8 mouse cellular contexts compared by ENCODE assay signal in the genomic region with DNA sequence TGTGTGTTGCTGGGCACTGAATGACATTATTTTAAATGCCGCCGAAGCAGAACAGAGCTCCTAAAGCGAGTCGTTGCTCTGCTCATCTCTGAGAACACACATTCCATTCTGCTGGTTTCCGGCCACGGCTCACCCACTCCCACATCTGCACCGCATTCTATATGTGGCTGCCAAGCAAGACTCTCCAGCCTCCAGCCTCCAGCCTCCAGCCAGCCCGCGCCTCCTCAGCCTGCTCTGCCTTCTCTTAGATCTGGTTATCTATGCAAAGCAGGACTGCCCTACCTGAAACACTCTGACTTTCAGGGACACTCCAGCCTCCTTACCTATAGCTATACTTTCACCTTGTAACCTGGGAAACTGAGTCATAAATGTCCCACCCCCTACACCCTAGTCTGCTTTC. TPM values are rescaled to one million over a fixed set of nuclear protein-coding genes. Genes with fewer than 3 reads are reported as not detected.
DNase-seq lines count a peak whose midpoint lies in the region; ATAC-seq and TF ChIP-seq lines count a peak whose summit lies in the region.

No protein-coding gene starts in this region.

- H3K36me3 ChIP-seq in midbrain, postnatal 0 days (ENCODE audit: insufficient read depth, low read length): no peaks in the 10 kb centered on the region
- no peaks in the 10 kb centered on the region for H3K36me3 ChIP-seq in midbrain, embryonic 11.5 days (ENCODE audit: control insufficient read depth, insufficient read depth, low read length)
- no peaks in the 10 kb centered on the region for H3K36me3 ChIP-seq in intestine, embryonic 14.5 days (ENCODE audit: control insufficient read depth, insufficient read depth, low read length)
- H3K36me3 ChIP-seq in hindbrain, postnatal 0 days (ENCODE audit: insufficient read depth, low read length): no peaks in the 10 kb centered on the region

- DNase-seq in heart, adult 11 months: peak; percentile 90
- no peak for DNase-seq in heart, postnatal 14 days
- DNase-seq in midbrain, postnatal 0 days (ENCODE audit: low spot score): no peak
- DNase-seq in midbrain, embryonic 11.5 days (ENCODE audit: low spot score, missing footprints): no peak
- DNase-seq in intestine, embryonic 14.5 days (ENCODE audit: low spot score): peak; percentile 53
- DNase-seq in right cerebral cortex, postnatal 36 days (ENCODE audit: low spot score in 2 of 2): peak; percentile 43 to 69
- no peak for DNase-seq in gastrocnemius, postnatal 14 days
- DNase-seq in hindbrain, postnatal 0 days (ENCODE audit: low spot score): no peak

- no peaks in the 10 kb centered on the region for H3K4me1 ChIP-seq in midbrain, postnatal 0 days (ENCODE audit: insufficient read depth, low read length)
- H3K4me1 ChIP-seq in midbrain, embryonic 11.5 days (ENCODE audit: control insufficient read depth, insufficient read depth, low read length): no peaks in the 10 kb centered on the region
- H3K4me1 ChIP-seq in intestine, embryonic 14.5 days (replicated peaks; ENCODE audit: control insufficient read depth, insufficient read depth, low read length): no peaks in the 10 kb centered on the region; the same call in 1 of the 2 replicates
- H3K4me1 ChIP-seq in hindbrain, postnatal 0 days (ENCODE audit: insufficient read depth, low read length): no peaks in the 10 kb centered on the region

- no peak for TF ChIP-seq CTCF in midbrain, postnatal 0 days (IDR thresholded peaks at IDR 0.05)
- TF ChIP-seq CTCF in hindbrain, postnatal 0 days (IDR thresholded peaks at IDR 0.05; ENCODE audit: low read depth): no peak

- H3K27me3 ChIP-seq in midbrain, postnatal 0 days (ENCODE audit: insufficient read depth, low read length): no peaks in the 10 kb centered on the region
- no peaks in the 10 kb centered on the region for H3K27me3 ChIP-seq in midbrain, embryonic 11.5 days (ENCODE audit: control insufficient read depth, insufficient read depth, low read length)
- H3K27me3 ChIP-seq in intestine, embryonic 14.5 days (replicated peaks; ENCODE audit: control insufficient read depth, insufficient read depth, low read length): no peaks in the 10 kb centered on the region
- no peaks in the 10 kb centered on the region for H3K27me3 ChIP-seq in hindbrain, postnatal 0 days (ENCODE audit: insufficient read depth, low read length)

- 59% methylated on average over 9 of the region's 9 CpGs for WGBS in midbrain, postnatal 0 days
- 79% methylated on average over 9 of the region's 9 CpGs for WGBS in midbrain, embryonic 11.5 days
- WGBS in intestine, embryonic 14.5 days: 51% methylated on average over 9 of the region's 9 CpGs
- 58% methylated on average over 9 of the region's 9 CpGs for WGBS in hindbrain, postnatal 0 days

- no peak overlapping the region for H3K4me3 ChIP-seq in midbrain, postnatal 0 days (ENCODE audit: low read depth, low read length)
- no peak overlapping the region for H3K4me3 ChIP-seq in midbrain, embryonic 11.5 days (ENCODE audit: low read depth, low read length)
- H3K4me3 ChIP-seq in intestine, embryonic 14.5 days (ENCODE audit: low read depth, low read length): no peak overlapping the region
- no peak overlapping the region for H3K4me3 ChIP-seq in hindbrain, postnatal 0 days (ENCODE audit: low read length)

- H3K9me3 ChIP-seq in midbrain, postnatal 0 days (ENCODE audit: low read length): no peaks in the 10 kb centered on the region
- H3K9me3 ChIP-seq in midbrain, embryonic 11.5 days (ENCODE audit: control insufficient read depth, low read length): no peaks in the 10 kb centered on the region
- no peaks in the 10 kb centered on the region for H3K9me3 ChIP-seq in intestine, embryonic 14.5 days (ENCODE audit: control insufficient read depth, low read length)
- H3K9me3 ChIP-seq in hindbrain, postnatal 0 days (ENCODE audit: low read length): no peaks in the 10 kb centered on the region

- H3K4me2 ChIP-seq in midbrain, postnatal 0 days (ENCODE audit: low read depth, low read length, poor library complexity, severe bottlenecking): no peak overlapping the region
- no peak overlapping the region for H3K4me2 ChIP-seq in midbrain, embryonic 11.5 days
- no peak overlapping the region for H3K4me2 ChIP-seq in intestine, embryonic 14.5 days (ENCODE audit: low read length)
- H3K4me2 ChIP-seq in hindbrain, postnatal 0 days (ENCODE audit: low read depth, low read length): no peak overlapping the region

- intact Hi-C loops in heart, postnatal 14 days (cut with DNase I): no loop called here
- intact Hi-C loops in gastrocnemius, postnatal 14 days (cut with DNase I; ENCODE audit: low total_unique reads): no loop called here

- no peak overlapping the region for H3K9ac ChIP-seq in midbrain, postnatal 0 days (replicated peaks; ENCODE audit: low read length, poor library complexity, severe bottlenecking)
- H3K9ac ChIP-seq in midbrain, embryonic 11.5 days (ENCODE audit: low read length): no peak overlapping the region
- H3K9ac ChIP-seq in intestine, embryonic 14.5 days (ENCODE audit: low read length): no peak overlapping the region
- H3K9ac ChIP-seq in hindbrain, postnatal 0 days (replicated peaks; ENCODE audit: low read length): no peak overlapping the region

- no peak overlapping the region for H3K27ac ChIP-seq in midbrain, postnatal 0 days (ENCODE audit: low read depth, low read length)
- no peak overlapping the region for H3K27ac ChIP-seq in midbrain, embryonic 11.5 days (ENCODE audit: low read depth, low read length)
- peak overlapping the region; percentile 12; the same call in 1 of the 2 replicates for H3K27ac ChIP-seq in intestine, embryonic 14.5 days (ENCODE audit: low read depth)
- no peak overlapping the region for H3K27ac ChIP-seq in hindbrain, postnatal 0 days

- ATAC-seq in midbrain, postnatal 0 days (ENCODE audit: low FRiP score): peak; percentile 20; the same call in 1 of the 2 replicates
- ATAC-seq in midbrain, embryonic 11.5 days (ENCODE audit: low FRiP score): no peak
- peak; percentile 60 for ATAC-seq in intestine, embryonic 14.5 days (replicated peaks; ENCODE audit: low FRiP score, low TSS enrichment, low read depth)
- no peak for ATAC-seq in hindbrain, postnatal 0 days

RNA-seq across cellular contexts. Expression of gene Cd2ap, which starts 6.8 kb away (rescaled TPM):
- 10 to 100 TPM; 30.7 to 32.7 TPM for total RNA-seq in heart, postnatal 14 days (2021)
- 15.5 and 21.2 TPM in 2 replicates for total RNA-seq in midbrain, postnatal 0 days (2014; rRNA removed)
- polyA plus RNA-seq in midbrain, postnatal 0 days (2015; fragmentation: Nextera tagmentation; extraction: Ambion mirVana): 4.5 and 5.9 TPM in 2 replicates
- 10.7 and 12.9 TPM in 2 replicates for polyA plus RNA-seq in midbrain, embryonic 11.5 days (2014; fragmentation: Nextera tagmentation; extraction: Ambion mirVana)
- polyA plus RNA-seq in intestine, embryonic 14.5 days (2014; fragmentation: Nextera tagmentation; extraction: Ambion mirVana): 37.6 and 40.4 TPM in 2 replicates
- 10 to 100 TPM; 18.0 to 20.7 TPM for total RNA-seq in gastrocnemius, postnatal 14 days (2021)
- 10.8 and 12.3 TPM in 2 replicates for total RNA-seq in hindbrain, postnatal 0 days (2014; rRNA removed)
- 7.9 and 8.1 TPM in 2 replicates for polyA plus RNA-seq in hindbrain, postnatal 0 days (2015; fragmentation: Nextera tagmentation; extraction: Ambion mirVana)

Comparison
In these comparisons a context has a peak if more than half of its experiments do, and no peak if none do; other contexts are left out.
1. DNase-seq: peak in heart, adult 11 months (single experiment), intestine, embryonic 14.5 days (single experiment) and right cerebral cortex, postnatal 36 days (2 of 2); none in heart, postnatal 14 days (0 of 2), midbrain, postnatal 0 days (single experiment), midbrain, embryonic 11.5 days (single experiment), gastrocnemius, postnatal 14 days (single experiment) and hindbrain, postnatal 0 days (single experiment).
2. ATAC-seq: peak in midbrain, postnatal 0 days (single experiment) and intestine, embryonic 14.5 days (single experiment); none in midbrain, embryonic 11.5 days (single experiment) and hindbrain, postnatal 0 days (single experiment).